Mouse (Mus musculus) stomach, embryonic 14.5 days (tissue): ENCODE results near the gene Dusp22. TPM values are rescaled to one million over a fixed set of nuclear protein-coding genes. Genes with fewer than 3 reads are reported as not detected.

Experiments
- ATAC-seq: fragments of 200-750 bp; cut with Nextera tagmentation; 2 replicates; pipeline ENCODE4 v1.8.0; 2017; ENCODE audit warnings: low read depth, moderate TSS enrichment; ENCODE audit not compliant: insufficient number of reproducible peaks, insufficient read depth, low FRiP score
- H3K27ac ChIP-seq: fragments of 300-500 bp; sonication (generic); 2 replicates; pipeline ENCODE4 v1.5.1; 2014; ENCODE audit warnings: mild to moderate bottlenecking, low read length, moderate library complexity, mixed read lengths
- H3K27me3 ChIP-seq: fragments of 300-500 bp; sonication (generic); 2 replicates; pipeline ENCODE4 v1.6.1; 2014; ENCODE audit warnings: low read length, control low read depth, mixed read lengths; ENCODE audit not compliant: control insufficient read depth, insufficient read depth
- H3K36me3 ChIP-seq: fragments of 300-500 bp; sonication (generic); 2 replicates; pipeline ENCODE4 v1.6.1; 2014; ENCODE audit warnings: mild to moderate bottlenecking, control low read depth, low read length, moderate library complexity, mixed read lengths; ENCODE audit not compliant: control insufficient read depth, insufficient read depth
- H3K4me1 ChIP-seq: fragments of 300-500 bp; sonication (generic); 2 replicates; pipeline ENCODE4 v1.6.1; 2014; ENCODE audit warnings: low read length, control low read depth, mixed read lengths; ENCODE audit not compliant: control insufficient read depth, insufficient read depth
- H3K4me2 ChIP-seq: fragments of 300-500 bp; sonication (generic); replicated peaks from 2 replicates; pipeline ENCODE4 v1.6.1; 2014; ENCODE audit warnings: low read depth, low read length, control low read depth
- H3K4me3 ChIP-seq: fragments of 300-500 bp; sonication (generic); 2 replicates; pipeline ENCODE4 v1.5.1; 2014; ENCODE audit warnings: low read depth, low read length, control low read depth
- H3K9ac ChIP-seq: fragments of 300-500 bp; sonication (generic); replicated peaks from 2 replicates; pipeline ENCODE4 v1.6.1; 2014; ENCODE audit warnings: low read depth, mild to moderate bottlenecking, control low read depth, low read length, moderate library complexity, mixed read lengths
- H3K9me3 ChIP-seq: fragments of 300-500 bp; sonication (generic); 2 replicates; pipeline ENCODE4 v1.6.1; 2016; ENCODE audit warnings: low read depth, low read length, control low read depth; ENCODE audit not compliant: control insufficient read depth
- WGBS: fragments of 180-500 bp; shearing (Covaris S2); extraction: QIAGEN DNeasy Blood & Tissue Kit; methylation state at CpG from one replicate; pipeline ENCODE4 v1.1.7; 2014; 5-methylcytosine and 5-hydroxymethylcytosine counted together
- polyA plus RNA-seq: library from polyadenylated mRNA; unstranded; fragments of >200 nt; fragmentation: Nextera tagmentation; extraction: Ambion mirVana; gene quantifications from 2 replicates; pipeline ENCODE4 v1.2.1, GENCODE M21; 2014

The Dusp22 gene
- polyA plus RNA-seq, 1 experiment from 2014 or later = 22.3 TPM

DNA sequence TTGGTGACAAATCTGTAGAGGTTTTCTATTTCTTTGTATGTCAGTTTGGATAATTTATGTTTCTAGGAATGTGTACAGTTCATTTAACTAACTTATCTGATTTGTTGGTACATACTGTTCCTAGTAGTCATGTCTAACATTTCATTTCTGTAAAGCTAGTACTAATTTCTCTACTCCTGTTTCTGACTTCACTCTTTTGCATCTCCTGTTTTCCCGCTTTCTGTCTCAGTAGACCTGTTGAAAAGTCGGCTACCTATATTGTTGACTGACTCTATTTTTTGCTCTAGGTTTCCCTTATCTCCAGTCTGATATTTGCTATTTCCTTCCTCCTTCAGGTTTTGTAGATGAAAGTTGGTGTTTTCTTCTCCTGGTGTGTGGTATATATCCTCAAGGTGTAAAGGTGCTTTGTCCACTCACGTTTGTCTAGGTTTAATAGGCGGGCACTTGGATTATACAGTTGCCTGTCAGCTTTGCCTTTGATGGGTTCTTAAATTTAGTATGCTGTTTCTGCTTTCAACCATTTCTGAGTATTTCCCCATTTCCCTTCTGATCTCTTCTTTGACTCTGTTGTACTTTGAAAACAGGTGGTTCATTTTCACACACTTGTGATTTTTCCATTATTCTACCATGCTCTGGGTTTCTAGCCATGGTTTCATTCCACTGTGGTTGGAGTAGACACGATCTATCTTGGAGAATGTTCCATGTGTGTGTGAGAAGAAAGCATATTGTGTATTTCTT is 21.3 kb upstream of the Dusp22 start:
- 84% methylated on average over 5 of the region's 5 CpGs for WGBS
- H3K4me1 ChIP-seq = no peaks in the 10 kb centered on the region
- no peaks in the 10 kb centered on the region for H3K9me3 ChIP-seq
- no peak overlapping the region for H3K27ac ChIP-seq
- no peaks in the 10 kb centered on the region for H3K36me3 ChIP-seq
- no peak for ATAC-seq
- no peak overlapping the region for H3K9ac ChIP-seq
- H3K4me2 ChIP-seq = no peak overlapping the region
- H3K27me3 ChIP-seq = no peaks in the 10 kb centered on the region
- H3K4me3 ChIP-seq = no peak overlapping the region

DNA sequence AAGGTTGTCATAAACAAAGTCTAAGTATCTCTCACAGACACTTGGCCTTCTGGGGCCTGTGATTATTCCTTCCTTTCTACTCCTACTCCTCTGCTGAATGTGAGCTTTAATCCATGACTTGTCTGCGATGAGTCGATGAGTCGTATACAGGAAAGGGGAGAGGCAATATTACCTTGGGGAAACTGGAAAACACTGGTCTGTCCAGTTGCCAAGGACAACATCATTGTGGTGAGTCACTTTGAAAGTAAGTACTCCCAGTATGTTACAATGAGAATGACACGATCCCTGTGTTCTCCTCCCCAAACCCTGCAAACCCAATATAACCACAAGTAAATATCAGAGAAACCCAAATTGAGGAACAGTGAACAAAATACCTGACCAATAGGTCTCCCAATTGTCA is 17.7 kb upstream of the Dusp22 start:
- H3K27me3 ChIP-seq = no peaks in the 10 kb centered on the region
- no peak overlapping the region for H3K4me3 ChIP-seq
- H3K9me3 ChIP-seq = no peaks in the 10 kb centered on the region
- no peaks in the 10 kb centered on the region for H3K36me3 ChIP-seq
- no peak for ATAC-seq
- no peak overlapping the region for H3K27ac ChIP-seq
- no peak overlapping the region for H3K9ac ChIP-seq
- 82% methylated on average over 4 of the region's 4 CpGs for WGBS
- H3K4me1 ChIP-seq = no peaks in the 10 kb centered on the region
- H3K4me2 ChIP-seq = no peak overlapping the region

DNA sequence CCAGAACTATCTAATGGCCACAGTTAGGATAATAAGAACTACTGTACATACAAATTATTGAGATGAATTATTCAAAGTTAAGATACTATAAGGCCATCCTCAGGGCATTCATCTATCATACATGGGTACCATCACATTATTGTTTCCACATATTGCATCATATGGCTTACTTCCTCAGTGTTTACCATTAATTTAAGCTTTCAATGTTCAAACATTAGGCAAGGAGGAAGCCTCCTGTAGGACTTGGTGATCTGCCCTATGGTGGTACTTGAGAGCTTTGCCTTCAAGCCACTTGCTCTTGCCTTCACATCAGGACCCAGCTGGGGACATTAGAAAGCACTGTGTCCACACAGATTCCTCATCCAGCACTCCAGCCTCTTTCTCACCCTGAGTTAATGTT is 11.3 kb upstream of the Dusp22 start:
- no peaks in the 10 kb centered on the region for H3K9me3 ChIP-seq
- H3K27ac ChIP-seq = no peak overlapping the region
- no peaks in the 10 kb centered on the region for H3K36me3 ChIP-seq
- no peaks in the 10 kb centered on the region for H3K4me1 ChIP-seq
- ATAC-seq = no peak
- no peak overlapping the region for H3K4me2 ChIP-seq
- no peaks in the 10 kb centered on the region for H3K27me3 ChIP-seq
- no peak overlapping the region for H3K9ac ChIP-seq
- H3K4me3 ChIP-seq = no peak overlapping the region

GRCm38 (mm10) chr13:30649197-30649596 is 10.6 kb upstream of the Dusp22 start:
- no peaks in the 10 kb centered on the region for H3K27me3 ChIP-seq
- H3K4me1 ChIP-seq = no peaks in the 10 kb centered on the region
- no peak overlapping the region for H3K9ac ChIP-seq
- no peaks in the 10 kb centered on the region for H3K9me3 ChIP-seq
- no peak for ATAC-seq
- no peaks in the 10 kb centered on the region for H3K36me3 ChIP-seq
- no peak overlapping the region for H3K4me2 ChIP-seq
- no peak overlapping the region for H3K27ac ChIP-seq
- no peak overlapping the region for H3K4me3 ChIP-seq
- 89% methylated on average over 5 of the region's 5 CpGs for WGBS

GRCm38 (mm10) chr13:30650684-30651083 is 9.1 kb upstream of the Dusp22 start:
- Histone ChIP-seq H3K9ac (no peak overlapping the region), H3K4me2 (no peak overlapping the region), H3K27me3 (no peaks in the 10 kb centered on the region), H3K4me3 (no peak overlapping the region), H3K36me3 (no peaks in the 10 kb centered on the region), H3K9me3 (no peaks in the 10 kb centered on the region), H3K4me1 (no peaks in the 10 kb centered on the region), H3K27ac (no peak overlapping the region)
- ATAC-seq = no peak
- WGBS = 72% methylated on average over 1 of the region's 1 CpGs

- Histone ChIP-seq H3K4me3 (no peak overlapping the region), H3K4me2 (no peak overlapping the region), H3K27me3 (no peaks in the 10 kb centered on the region), H3K36me3 (no peaks in the 10 kb centered on the region), H3K4me1 (no peaks in the 10 kb centered on the region), H3K27ac (no peak overlapping the region), H3K9ac (no peak overlapping the region), H3K9me3 (no peaks in the 10 kb centered on the region)
- no peak for ATAC-seq
- WGBS = 27% methylated on average over 4 of the region's 4 CpGs
Measured at GRCm38 (mm10) chr13:30653051-30653450, 6.7 kb upstream of the Dusp22 start.

- H3K4me3 ChIP-seq = no peak overlapping the region
- no peak overlapping the region for H3K27ac ChIP-seq
- H3K9ac ChIP-seq = no peak overlapping the region
- H3K36me3 ChIP-seq = no peaks in the 10 kb centered on the region
- no peak for ATAC-seq
- H3K27me3 ChIP-seq = no peaks in the 10 kb centered on the region
- 60% methylated on average over 5 of the region's 5 CpGs for WGBS
- H3K9me3 ChIP-seq = no peaks in the 10 kb centered on the region
- no peak overlapping the region for H3K4me2 ChIP-seq
- H3K4me1 ChIP-seq = no peaks in the 10 kb centered on the region
Measured at GRCm38 (mm10) chr13:30654463-30654862, 5.3 kb upstream of the Dusp22 start.

DNA sequence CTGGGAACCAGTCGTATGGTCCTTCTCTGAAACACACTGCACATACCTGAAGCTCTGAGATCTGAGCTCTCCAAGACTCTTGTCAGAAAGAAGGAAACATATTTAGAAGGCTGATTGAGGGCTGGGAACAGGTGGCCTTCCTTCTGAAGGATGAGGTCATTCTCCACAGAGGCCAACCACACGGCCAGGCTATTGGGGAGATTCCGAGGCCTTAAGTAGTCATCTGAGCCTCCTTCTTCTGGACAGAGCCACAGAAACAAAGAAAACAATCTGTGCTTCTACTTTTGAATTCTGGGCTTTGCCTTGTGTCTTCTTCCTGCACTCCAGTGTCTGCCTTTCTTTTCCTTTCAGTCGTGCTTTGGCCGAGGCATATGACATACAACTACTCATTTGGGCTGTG is 2.9 kb upstream of the Dusp22 start:
- H3K4me2 ChIP-seq = no peak overlapping the region
- H3K9me3 ChIP-seq = no peaks in the 10 kb centered on the region
- H3K9ac ChIP-seq = no peak overlapping the region
- no peaks in the 10 kb centered on the region for H3K36me3 ChIP-seq
- no peaks in the 10 kb centered on the region for H3K4me1 ChIP-seq
- 77% methylated on average over 5 of the region's 5 CpGs for WGBS
- ATAC-seq = no peak
- H3K4me3 ChIP-seq = no peak overlapping the region
- H3K27ac ChIP-seq = no peak overlapping the region
- H3K27me3 ChIP-seq = no peaks in the 10 kb centered on the region

- no peak overlapping the region for H3K4me3 ChIP-seq
- H3K27ac ChIP-seq = no peak overlapping the region
- H3K9ac ChIP-seq = no peak overlapping the region
- H3K27me3 ChIP-seq = no peaks in the 10 kb centered on the region
- no peaks in the 10 kb centered on the region for H3K4me1 ChIP-seq
- WGBS = 62% methylated on average over 2 of the region's 2 CpGs
- no peak overlapping the region for H3K4me2 ChIP-seq
- H3K9me3 ChIP-seq = no peaks in the 10 kb centered on the region
- H3K36me3 ChIP-seq = no peaks in the 10 kb centered on the region
- ATAC-seq = no peak
Measured at GRCm38 (mm10) chr13:30657779-30658178, 2.0 kb upstream of the Dusp22 start.
